Mouse (Mus musculus) left cerebral cortex, postnatal 14 days (tissue): ENCODE results near the gene Slc28a1. TPM values are rescaled to one million over a fixed set of nuclear protein-coding genes. Genes with fewer than 3 reads are reported as not detected.
"Not testable (repeated sequence)": the region's sequence is repeated elsewhere in the genome, so short reads cannot be mapped to it uniquely, and the experiment has no call there.

Experiments
- DNase-seq, 2 experiments: peaks; one replicate each; pipeline ENCODE4 v3.0.0; 2021 to 2022; ENCODE audit warnings: low spot score in 2 of 2, mixed read lengths in 1 of 2
- intact Hi-C: fragments of 180-260 bp; cut with DNase I; formaldehyde crosslinking; loops from one replicate; pipeline ENCODE4 v1.15.1; 2025
- total RNA-seq, 2 experiments: library from RNA; stranded (reverse); gene quantifications; 2 replicates each; pipeline ENCODE4 v1.2.3; 2021

Slc28a1 gene
- total RNA-seq, 2 experiments from 2014 or later = 0.11 TPM; not detected in 1

DNA sequence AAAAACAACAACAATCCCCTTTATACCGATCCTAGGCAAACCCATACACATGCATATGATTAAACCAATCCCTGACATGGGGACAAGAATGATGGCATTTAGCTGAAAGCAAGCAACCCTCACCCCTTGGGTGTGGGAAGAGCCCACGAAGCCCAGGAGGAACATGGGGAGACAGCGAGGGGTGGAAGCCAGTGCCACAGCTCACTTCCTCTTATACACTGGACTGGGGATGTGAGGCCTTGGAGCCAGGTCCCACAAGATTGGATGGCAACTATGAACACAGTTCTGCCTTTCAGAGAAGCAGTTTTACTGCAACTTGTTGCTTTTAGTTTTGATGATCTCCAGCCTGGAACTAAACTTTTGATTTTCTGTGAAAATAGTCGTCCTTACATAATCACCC lies 85.2 kb downstream of the Slc28a1 start:
- DNase-seq = no peak
- intact Hi-C loops = no loop called here

DNA sequence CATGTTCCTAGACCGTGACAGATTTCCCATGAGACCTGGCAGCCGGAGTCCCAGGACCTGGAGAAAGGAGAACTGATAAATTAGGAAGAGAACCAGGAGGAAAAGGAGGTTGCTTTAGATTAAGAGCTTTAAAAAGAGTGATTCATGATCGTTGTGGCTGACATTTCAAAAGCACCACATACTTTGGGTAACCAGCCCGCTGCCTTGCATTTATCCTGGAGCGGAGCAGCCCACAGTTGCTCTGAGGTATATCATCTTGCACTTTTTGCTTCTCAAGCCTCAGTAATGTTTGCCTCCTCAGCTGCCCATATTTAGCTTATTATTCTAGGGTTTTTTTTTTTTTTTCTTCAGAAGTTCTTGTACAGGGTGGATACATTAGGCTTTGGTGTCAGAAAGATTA lies 87.8 kb downstream of the Slc28a1 start:
- intact Hi-C loops = no loop called here

DNA sequence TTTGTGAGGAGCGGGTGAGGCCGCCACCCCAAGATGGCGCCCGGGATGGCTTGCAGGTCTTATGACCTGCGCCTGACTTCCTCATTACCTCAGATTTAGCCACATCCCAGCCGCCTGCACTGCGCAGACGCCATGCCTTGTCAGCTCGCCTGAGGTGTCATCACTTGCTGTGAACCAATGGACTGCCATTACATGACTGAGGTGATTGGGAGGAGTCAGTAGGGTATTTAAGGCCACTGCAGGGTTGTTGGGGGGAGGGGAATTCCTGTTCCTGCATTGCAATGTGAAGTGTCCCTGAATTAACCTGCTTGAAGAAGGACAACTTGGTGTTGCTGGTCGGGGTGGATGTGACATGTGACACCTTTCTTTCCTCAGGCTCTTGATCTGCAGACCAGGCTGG lies 89.0 kb downstream of the Slc28a1 start:
- DNase-seq, intact Hi-C loops: not testable (repeated sequence)

More for the DNA sequence above, 87.8 kb downstream of the Slc28a1 start:
- DNase-seq = no peak

DNA sequence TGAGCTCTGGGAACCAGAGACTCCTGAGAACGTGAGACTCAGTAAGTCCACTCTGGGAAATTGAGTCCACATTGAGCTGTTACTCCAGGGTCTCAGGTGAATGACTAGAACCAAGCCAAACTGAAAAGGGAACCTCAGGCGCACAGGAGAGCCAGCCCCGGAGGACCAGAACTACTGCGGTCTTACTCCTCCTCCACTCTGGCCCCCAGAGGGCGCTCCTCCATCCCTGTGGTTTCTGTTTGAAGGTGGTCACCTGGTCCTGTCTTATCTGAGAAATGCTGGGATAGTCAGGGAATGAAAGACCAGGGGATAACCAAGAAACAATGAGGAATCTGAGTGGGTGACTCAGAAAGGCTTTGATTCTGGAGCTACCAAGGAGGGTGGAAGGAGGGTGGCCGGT lies 94.3 kb downstream of the Slc28a1 start:
- DNase-seq = peak; percentile 46 to 60
- intact Hi-C loops = loop anchor here (5.0 kb wide), 1 partner anchor 133 kb away; no protein-coding TSS in a partner anchor

DNA sequence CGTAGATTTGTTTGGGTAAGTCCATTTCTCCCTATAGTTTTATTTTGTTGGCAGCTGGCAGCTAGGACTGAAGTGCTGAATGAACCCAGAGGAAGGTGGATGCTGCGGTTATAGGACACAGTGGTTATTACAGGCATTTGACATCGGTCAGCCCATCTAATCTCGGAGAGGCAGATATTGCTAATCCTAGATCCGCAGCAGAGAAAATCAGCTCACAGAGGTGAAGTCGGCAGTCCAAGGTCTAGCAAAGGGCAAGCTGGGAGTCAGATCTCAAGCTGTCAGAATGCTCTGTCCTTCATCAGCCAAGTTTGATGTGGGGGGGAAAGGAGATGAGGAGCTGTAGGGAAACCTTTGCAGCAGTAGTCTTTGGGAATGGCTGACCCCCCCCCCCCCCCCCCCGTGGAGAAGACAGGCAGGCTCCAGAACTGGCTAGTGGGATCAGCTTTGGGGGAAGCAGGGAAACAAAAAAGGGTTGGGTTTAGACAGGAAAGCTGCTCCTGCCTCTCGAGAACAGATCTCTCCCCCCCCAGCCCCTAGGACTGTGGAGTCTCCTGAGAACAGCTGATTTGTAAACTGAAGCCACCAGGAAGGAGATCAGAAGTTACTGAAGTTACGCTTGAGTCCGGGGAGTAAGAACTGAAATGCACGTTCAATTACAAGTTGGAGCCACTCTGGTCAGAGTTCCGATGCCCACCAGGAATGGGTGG lies 95.5 kb downstream of the Slc28a1 start:
- intact Hi-C loops = loop anchor here (5.0 kb wide), 1 partner anchor 132 kb away; no protein-coding TSS in a partner anchor

DNA sequence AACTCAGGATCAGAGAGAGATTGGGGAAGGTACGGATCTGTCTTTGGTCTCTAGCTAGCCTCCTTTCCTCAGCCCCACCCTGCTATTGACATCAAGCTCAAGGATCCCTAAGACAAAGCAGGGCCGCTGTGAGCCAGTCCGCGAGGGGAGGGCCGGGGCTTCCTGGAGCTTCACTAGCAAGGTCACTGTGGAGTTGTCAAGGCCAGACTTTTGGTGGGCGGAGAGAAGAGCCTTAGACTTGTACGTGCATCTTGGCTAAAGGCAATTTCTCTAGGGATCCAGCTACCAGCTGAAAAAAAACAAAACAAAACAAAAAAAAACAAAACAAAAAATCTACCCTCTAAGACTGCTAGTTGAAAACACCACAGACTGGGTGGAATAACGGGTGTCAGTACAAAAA lies 97.2 kb downstream of the Slc28a1 start:
- intact Hi-C loops = no loop called here
- DNase-seq = no peak

More for the DNA sequence above, 95.5 kb downstream of the Slc28a1 start:
- no peak for DNase-seq

DNA sequence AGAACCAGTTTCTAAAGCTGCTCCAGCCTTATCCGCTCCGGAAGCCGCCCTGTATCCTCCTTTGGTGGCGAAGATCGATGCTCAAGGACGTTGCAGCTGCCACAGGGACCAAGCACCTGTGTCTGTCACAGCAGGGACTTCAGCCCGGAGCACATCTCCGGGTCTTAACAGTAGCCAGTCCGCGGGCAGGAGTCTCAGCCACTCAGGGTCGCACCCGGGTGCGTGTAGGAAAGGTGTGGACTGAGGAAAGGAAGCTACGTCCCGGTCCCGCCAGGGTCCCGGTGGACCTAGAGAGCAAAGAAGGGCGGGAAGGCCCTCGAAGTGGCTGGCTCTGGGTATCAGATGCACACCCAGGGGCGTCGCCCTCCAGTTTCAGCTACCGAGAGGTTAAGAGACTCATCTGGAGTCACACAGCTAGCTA lies 97.7 kb downstream of the Slc28a1 start:
- DNase-seq = no peak
- intact Hi-C loops = no loop called here

DNA sequence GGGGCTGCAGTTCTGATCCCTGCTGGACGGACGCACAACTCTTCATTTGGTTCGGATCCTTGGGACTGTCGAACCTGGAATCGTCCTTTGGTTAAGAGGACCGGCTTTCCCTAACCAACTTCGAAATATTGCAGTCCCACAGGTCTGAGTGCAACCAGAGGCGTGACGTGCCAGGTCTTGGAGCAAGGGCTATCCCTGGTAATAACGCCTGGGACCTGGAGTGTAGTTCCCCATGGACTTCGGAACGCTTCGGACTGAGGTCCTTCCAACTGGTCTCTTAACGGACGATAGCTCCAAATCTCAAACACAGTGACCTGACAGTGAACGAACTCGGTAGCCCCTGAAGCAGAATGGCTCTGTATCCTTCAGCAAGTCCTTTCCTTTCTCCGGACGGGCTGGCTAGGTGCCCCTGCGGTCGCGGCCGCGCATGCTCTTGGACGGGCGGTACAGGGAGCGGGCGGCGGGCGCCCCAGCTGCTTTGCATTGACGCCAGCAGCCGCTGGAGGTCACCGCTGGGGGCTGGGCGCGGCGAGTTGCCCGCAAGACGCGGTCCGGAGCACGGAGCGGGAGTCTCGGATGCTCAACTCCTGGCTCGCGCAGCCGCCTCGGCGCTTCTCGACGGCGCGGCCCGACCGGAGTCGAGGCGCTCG lies 98.2 kb downstream of the Slc28a1 start:
- intact Hi-C loops = no loop called here
- peak; percentile 74 to 80 for DNase-seq

DNA sequence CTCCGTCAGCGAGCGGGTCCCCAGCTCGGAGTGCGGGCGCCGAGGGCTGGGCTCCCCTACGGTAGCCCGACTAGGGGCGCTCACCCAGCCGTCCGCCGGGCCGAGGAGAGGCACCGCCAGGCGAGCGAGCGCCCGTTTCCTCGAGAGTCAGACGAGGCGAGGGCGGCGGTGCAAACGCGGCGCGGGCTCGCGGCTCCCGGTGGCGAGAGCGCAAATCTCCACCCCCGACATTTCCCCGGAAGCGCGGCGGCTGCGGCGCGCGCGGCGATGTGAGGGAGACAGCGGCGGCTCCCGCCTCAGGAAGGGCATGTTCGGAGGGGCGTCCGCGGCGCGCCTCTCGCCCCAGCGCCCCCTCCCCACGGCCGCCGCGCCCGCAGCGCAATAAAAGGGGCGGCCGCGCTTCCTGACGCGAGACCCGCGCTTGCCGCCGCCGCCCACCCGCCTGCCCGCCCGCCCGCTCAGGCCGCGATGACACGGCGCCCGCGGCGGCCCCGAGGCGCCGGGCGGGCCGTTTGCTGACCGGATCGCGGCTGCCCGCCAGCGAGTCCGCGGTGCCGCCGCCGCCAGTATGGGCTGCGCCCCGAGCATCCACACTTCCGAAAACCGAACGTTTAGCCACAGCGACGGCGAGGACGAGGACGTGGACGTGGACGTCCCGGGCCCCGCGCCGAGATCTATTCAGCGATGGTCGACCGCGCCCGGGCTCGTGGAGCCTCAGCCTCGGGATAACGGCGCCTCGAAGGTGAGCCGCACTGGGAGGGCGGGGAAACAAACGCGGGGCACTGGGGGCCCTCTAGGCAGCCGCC lies 99.0 kb downstream of the Slc28a1 start, which contains the start of gene Pde8a:
Gene Pde8a, plus strand, starts transcription at position 250 of the 806 bp plus-strand sequence.
- no peak for DNase-seq

DNA sequence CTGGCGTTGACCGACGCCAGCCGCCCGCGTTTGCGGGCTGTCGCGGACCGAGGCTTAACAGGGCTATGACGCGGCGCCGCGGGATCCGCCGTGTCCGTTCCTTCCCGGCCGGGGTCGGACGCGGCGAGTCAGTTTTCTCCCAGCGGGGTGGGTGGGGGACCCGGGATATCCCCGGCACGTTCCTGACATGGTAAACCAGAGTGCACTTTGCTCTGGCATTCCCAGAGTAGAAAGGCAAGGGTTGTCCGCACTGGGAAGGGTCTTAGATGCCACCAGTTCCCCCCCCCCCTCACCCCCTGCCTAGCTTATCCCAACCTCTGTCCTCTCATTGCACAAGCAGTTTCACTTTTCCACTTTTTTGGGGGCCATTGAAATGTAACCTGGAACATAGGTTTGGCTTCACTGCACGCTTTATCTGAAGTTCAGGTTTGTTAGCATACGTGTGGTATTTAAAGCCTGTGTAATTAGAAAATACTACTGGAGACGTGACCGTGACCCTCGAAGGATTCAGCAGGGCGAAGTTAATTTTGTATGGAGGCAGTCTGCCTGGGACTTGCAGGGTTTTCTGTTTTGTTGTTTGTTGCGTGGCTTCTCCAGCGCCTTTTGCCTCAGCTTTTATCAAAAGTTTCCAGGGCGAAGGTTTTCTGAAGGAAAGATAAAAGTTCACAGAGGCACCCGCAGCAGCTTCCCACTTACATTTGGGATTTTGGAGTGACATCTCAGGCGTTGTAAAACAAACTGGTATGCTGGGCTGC lies 99.7 kb downstream of the Slc28a1 start:
- intact Hi-C loops = no loop called here
- DNase-seq = no peak

More for the DNA sequence above, 99.0 kb downstream of the Slc28a1 start, which contains the start of gene Pde8a:
- intact Hi-C loops = no loop called here

DNA sequence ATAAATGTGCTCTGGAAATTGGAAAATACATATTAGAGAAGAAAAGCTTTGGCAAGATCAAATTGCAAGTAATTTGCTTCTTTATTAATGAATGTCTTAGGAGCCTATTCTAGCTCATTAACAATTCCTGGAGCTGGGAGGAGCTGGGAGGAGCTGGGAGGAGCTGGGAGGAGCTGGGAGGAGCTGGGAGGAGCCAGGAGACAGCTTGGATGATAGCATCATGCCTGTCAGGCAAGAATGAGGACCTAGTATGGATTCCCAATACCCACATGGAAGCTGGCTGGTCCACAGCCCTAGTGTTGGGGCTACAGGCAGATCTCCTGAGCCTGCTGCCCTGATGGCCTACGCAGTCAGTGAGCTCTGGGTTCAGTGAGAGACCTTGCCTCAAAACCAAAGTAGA lies 101.4 kb downstream of the Slc28a1 start:
- no peak for DNase-seq
- intact Hi-C loops = no loop called here

DNA sequence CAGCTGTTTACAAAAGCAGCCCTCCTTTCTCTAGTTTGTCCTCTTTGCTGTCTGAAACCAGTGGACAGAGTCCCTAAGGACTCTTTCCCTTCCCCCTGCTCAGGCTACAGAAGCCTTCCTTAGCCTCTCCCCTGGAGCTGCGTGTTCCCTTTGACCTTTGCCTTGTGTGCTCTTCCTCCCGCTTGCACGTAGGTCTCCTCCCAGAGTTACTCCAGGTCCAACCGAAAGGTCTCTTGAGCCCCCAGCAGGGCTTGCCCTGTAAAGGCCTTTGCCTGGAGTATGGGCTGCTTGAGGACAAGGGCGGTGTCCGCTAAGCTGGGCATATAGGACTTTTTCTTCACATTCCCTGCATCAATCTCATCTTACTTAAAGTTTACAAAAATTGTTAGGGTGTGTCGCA lies 104.7 kb downstream of the Slc28a1 start:
- DNase-seq = no peak
- intact Hi-C loops = no loop called here

Other genes starting within 250 kb of the Slc28a1 start
- gene Wdr73, start 213.5 kb upstream of the Slc28a1 start, total RNA-seq = 10 to 100 TPM; 26.8 to 28.3 TPM
- gene Nmb, start 209.7 kb upstream of the Slc28a1 start, total RNA-seq = 1 to 10 TPM; 5.4 to 5.5 TPM
- gene Sec11a, start 167.0 kb upstream of the Slc28a1 start, total RNA-seq = 10 to 100 TPM; 54.9 to 62.4 TPM
- gene Zfp592, start 121.1 kb upstream of the Slc28a1 start, total RNA-seq = 10 to 100 TPM; 20.7 to 24.0 TPM
- gene Alpk3, start 57.2 kb upstream of the Slc28a1 start, total RNA-seq = under 1 TPM; 0.20 to 0.49 TPM
- 1 to 10 TPM; 3.7 to 4.0 TPM for gene Pde8a, start 98.8 kb downstream of the Slc28a1 start, total RNA-seq
- gene Rps17, start 230.5 kb downstream of the Slc28a1 start, total RNA-seq = 100 to 1,000 TPM; 484 TPM